Mouse (Mus musculus) ovary, postnatal 14 days (tissue): Measurements from ENCODE around the gene Pnpla2.
A peak's percentile ranks its signal among the peaks of the same experiment; 100 is the strongest.

Source experiments
- DNase-seq: peaks from one replicate; pipeline ENCODE4 v3.0.0; 2022; ENCODE audit warnings: low spot score

The Pnpla2 gene

GRCm38 (mm10) chr7:141447110-141447991 is 7.6 kb upstream of the Pnpla2 start, which contains the start of gene Rplp2:
TSS of gene Rplp2 (plus strand) at chr7:141447370.
- DNase-seq = peak; percentile 86

- DNase-seq = no peak
Observed at GRCm38 (mm10) chr7:141451928-141452327, 3.1 kb upstream of the Pnpla2 start.

- DNase-seq = no peak
Observed at GRCm38 (mm10) chr7:141453636-141454035, 1.4 kb upstream of the Pnpla2 start.

GRCm38 (mm10) chr7:141455610-141456314 is 764 bp downstream of the Pnpla2 start:
- DNase-seq = no peak

- no peak for DNase-seq
Observed at GRCm38 (mm10) chr7:141456739-141457138, 1.7 kb downstream of the Pnpla2 start.

- DNase-seq = no peak
Observed at GRCm38 (mm10) chr7:141457236-141457635, 2.2 kb downstream of the Pnpla2 start.

- no peak for DNase-seq
Observed at GRCm38 (mm10) chr7:141457986-141458660, 3.1 kb downstream of the Pnpla2 start.

GRCm38 (mm10) chr7:141458661-141459060 is 3.7 kb downstream of the Pnpla2 start:
- no peak for DNase-seq

- DNase-seq = no peak
Observed at GRCm38 (mm10) chr7:141459301-141459711, 4.3 kb downstream of the Pnpla2 start.

GRCm38 (mm10) chr7:141460001-141460390 is 5.0 kb downstream of the Pnpla2 start:
- DNase-seq = no peak

GRCm38 (mm10) chr7:141460391-141461113 is 5.6 kb downstream of the Pnpla2 start, which contains the start of gene Cracr2b:
TSS of gene Cracr2b (plus strand) at chr7:141461094.
- no peak for DNase-seq

- no peak for DNase-seq
Observed at GRCm38 (mm10) chr7:141461521-141462332, 6.7 kb downstream of the Pnpla2 start.

GRCm38 (mm10) chr7:141462333-141462821 is 7.4 kb downstream of the Pnpla2 start:
- no peak for DNase-seq

- DNase-seq = no peak
Observed at GRCm38 (mm10) chr7:141463824-141464602, 9.0 kb downstream of the Pnpla2 start.

- DNase-seq = no peak
Observed at GRCm38 (mm10) chr7:141464603-141465201, 9.7 kb downstream of the Pnpla2 start.

GRCm38 (mm10) chr7:141465388-141466044 is 10.5 kb downstream of the Pnpla2 start:
- DNase-seq = no peak

GRCm38 (mm10) chr7:141466045-141466394 is 11.0 kb downstream of the Pnpla2 start:
- DNase-seq = no peak

- no peak for DNase-seq
Observed at GRCm38 (mm10) chr7:141466607-141467148, 11.7 kb downstream of the Pnpla2 start.
